Mouse (Mus musculus): ENCODE results near the gene Ang2. TPM values are rescaled to one million over a fixed set of nuclear protein-coding genes. Genes with fewer than 3 reads are reported as not detected.

The Ang2 gene
- polyA plus RNA-seq, 1 experiment = not detected

DNA sequence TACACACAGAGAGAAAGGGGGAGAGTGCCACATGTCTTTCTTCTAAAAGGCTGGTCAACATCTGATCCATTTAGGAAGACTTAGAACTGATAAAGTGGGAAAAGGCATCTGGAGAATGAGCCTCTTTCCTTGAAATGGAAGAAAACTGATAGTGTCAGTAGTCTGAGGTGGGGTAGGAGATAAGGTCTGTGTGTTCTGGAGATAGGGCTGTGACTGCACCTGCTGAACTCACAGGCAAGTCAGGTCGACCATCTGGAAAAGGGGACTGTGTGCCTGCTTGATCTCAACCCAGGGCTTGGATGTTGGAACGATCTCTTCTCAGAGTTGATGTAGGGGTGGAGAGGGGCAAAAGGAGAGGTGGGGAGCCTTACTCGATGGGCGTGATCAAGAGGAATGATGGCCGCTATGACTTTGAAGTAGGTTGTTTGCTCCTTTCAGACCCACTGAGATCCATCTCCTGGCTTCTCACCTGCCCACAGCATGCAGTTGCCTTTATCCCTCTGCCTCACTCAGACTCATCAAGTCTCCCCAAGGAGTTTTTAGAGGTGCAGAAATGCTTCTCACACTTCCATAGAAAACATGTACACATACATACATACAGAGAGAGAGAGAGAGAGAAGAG is 46.6 kb downstream of the Ang2 start:
- DNase-seq (ENCODE audit: extremely low spot score in 1 of 2, low spot score in 1 of 2) = no peak

DNA sequence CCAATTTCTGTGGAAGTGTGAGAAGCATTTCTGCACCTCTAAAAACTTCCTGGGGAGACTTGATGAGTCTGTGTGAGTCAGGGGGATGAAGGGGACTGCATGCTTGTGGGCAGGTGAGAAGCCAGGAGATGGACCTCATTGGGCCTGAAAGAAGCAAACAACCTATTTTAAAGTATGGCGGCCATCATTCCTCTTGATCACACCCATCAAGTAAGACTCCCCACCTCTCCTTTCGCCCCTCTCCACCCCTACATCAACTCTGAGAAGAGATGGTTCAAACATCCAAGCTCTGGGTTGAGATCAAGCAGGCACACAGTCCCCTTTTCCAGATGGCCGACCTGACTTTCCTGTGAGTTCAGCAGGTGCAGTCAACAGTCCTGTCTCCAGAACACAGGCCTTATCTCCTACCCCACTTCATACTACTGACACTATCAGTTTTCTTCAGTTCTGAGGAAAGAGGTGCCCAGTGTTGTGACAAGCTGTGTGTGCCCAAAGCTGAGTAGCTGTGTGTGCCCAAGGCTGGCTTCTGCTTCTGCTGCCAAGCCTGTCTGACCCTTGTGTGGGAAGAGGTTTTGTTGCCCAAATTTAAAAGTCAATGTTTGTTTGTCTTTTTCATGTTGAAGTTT is 48.6 kb downstream of the Ang2 start:
- DNase-seq (ENCODE audit: extremely low spot score in 1 of 2, low spot score in 1 of 2) = no peak

GRCm38 (mm10) chr14:51149164-51149563 is 49.8 kb downstream of the Ang2 start:
- no peak for DNase-seq (ENCODE audit: extremely low spot score in 1 of 2, low spot score in 1 of 2)

GRCm38 (mm10) chr14:51148006-51148405 is 50.9 kb downstream of the Ang2 start:
- no peak for DNase-seq (ENCODE audit: extremely low spot score in 1 of 2, low spot score in 1 of 2)

DNA sequence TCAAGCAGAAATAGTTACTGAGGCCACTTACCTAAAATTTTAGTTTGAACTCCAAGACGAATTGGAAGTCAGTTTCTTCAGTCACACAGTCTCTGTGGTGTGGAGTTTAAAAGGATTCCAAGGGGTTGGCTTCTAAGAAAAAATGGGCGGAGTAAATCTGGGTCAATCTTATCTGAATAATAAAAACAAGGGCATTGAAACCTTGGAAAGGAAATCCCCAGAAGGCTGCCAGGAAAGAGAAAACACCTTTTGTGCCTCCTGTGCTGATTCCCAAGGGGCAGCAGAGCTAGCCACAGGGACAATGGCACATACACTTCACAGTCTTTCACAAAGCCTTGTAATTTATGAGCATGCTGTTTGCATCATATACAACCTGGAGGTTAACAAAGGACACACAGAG is 52.3 kb downstream of the Ang2 start, which contains the start of gene Rnase1:
Gene Rnase1, minus strand, starts transcription at position 101 of the 400 bp plus-strand sequence.
- no peak for DNase-seq (ENCODE audit: extremely low spot score in 1 of 2, low spot score in 1 of 2)

- DNase-seq (ENCODE audit: extremely low spot score in 1 of 2, low spot score in 1 of 2) = no peak
These were observed 53.4 kb downstream of the Ang2 start for GRCm38 (mm10) chr14:51145521-51145920.

Other genes starting within 250 kb of the Ang2 start
- 1.3 and 1.7 TPM in 2 replicates for gene Pnp2, start 243.2 kb downstream of the Ang2 start, polyA plus RNA-seq (2012; rRNA removed)
- gene Rnase10, start 191.4 kb downstream of the Ang2 start, polyA plus RNA-seq (2012; rRNA removed) = 0.16 TPM in 1 of 2 replicates, not detected in the other
- not detected in 2 replicates for gene Rnase9, start 157.3 kb downstream of the Ang2 start, polyA plus RNA-seq (2012; rRNA removed)
- gene Rnase11, start 149.0 kb downstream of the Ang2 start, polyA plus RNA-seq (2012; rRNA removed) = not detected in 2 replicates
- gene Rnase12, start 141.5 kb downstream of the Ang2 start, polyA plus RNA-seq (2012; rRNA removed) = 0.20 TPM in 1 of 2 replicates, not detected in the other
- gene Olfr750, start 124.7 kb downstream of the Ang2 start, polyA plus RNA-seq (2012; rRNA removed) = not detected in 2 replicates
- gene Rnase4, start 108.1 kb downstream of the Ang2 start, polyA plus RNA-seq (2012; rRNA removed) = 20.3 and 27.1 TPM in 2 replicates
- gene Ang, start 108.0 kb downstream of the Ang2 start, polyA plus RNA-seq (2012; rRNA removed) = 4.2 and 6.9 TPM in 2 replicates
- not detected in 2 replicates for gene Eddm3b, start 84.7 kb downstream of the Ang2 start, polyA plus RNA-seq (2012; rRNA removed)
- 0.38 and 0.56 TPM in 2 replicates for gene Rnase6, start 75.2 kb downstream of the Ang2 start, polyA plus RNA-seq (2012; rRNA removed)
- gene Rnase1, start 52.4 kb downstream of the Ang2 start, polyA plus RNA-seq (2012; rRNA removed) = 0.72 and 0.99 TPM in 2 replicates
- gene Rnase2b, start 36.9 kb downstream of the Ang2 start, polyA plus RNA-seq (2012; rRNA removed) = not detected in 2 replicates
- not detected in 2 replicates for gene Ear14, start 4.2 kb upstream of the Ang2 start, polyA plus RNA-seq (2012; rRNA removed)
- gene Rnase2a, start 57.0 kb upstream of the Ang2 start, polyA plus RNA-seq (2012; rRNA removed) = not detected in 2 replicates
- gene Gm7247, start 162.6 kb upstream of the Ang2 start, polyA plus RNA-seq (2012; rRNA removed) = not detected in 2 replicates
- not detected in 2 replicates for gene Vmn2r88, start 211.7 kb upstream of the Ang2 start, polyA plus RNA-seq (2012; rRNA removed)

All from frontal cortex, adult 2 months (tissue).